Mouse (Mus musculus): Measurements from ENCODE around the gene Lrrc32.

DNA sequence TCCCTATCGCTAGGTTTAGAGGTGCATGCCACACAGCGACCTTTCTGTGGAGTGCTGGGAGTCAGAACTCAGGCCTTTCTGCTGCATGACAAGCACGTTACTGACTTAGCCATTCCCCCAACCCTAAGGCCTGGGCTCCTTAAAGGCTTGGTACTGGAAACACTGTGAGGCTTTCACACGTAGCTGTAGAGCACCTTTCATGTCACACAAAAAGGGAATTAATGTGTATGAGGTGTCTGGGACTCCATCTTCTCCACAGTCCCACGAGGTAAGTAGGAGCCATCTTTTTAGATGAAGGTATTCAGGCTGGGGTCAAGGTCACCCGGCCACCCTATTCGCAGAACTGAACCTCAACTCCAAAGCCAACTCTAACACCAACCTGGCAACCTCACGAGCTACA is 7.2 kb upstream of the Lrrc32 start:
- TF ChIP-seq POLR2A (IDR thresholded peaks at IDR 0.05; ENCODE audit: control insufficient read depth, extremely low read depth, insufficient read depth, low read length, poor library complexity) = no peak
- TF ChIP-seq CTCF (IDR thresholded peaks at IDR 0.05; ENCODE audit: borderline replicate concordance, control insufficient read depth, extremely low read depth, insufficient read depth, low read length, poor library complexity) = no peak

Measured in thymus, adult 2 months (tissue).